Mouse (Mus musculus): ENCODE measurements at regions not wholly inside any gene's neighbourhood (a gene's known extent, or its start where the extent isn't known, plus 50 kb on each side); places are given as distances from the start of the nearest gene placed in this dataset.

DNA sequence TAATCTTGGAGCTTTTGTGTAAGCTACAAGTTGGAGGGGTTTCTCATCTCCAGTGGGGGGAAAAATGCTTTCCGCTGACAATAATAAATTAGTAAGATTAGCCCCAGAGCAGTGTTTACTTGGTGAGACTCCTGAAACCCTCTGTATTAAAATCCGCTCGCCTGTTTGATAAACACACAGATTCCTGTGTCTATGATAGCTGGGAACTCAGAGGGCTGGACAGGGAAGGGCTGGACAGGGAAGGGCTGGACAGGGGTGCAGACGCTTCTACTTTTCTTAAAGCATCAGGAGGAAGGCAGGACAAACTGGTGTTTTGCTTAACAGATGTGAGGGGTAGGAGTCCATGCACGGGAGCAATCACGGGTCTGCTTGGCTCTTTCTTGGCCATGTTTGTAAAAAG lies 68.0 kb upstream of the Fat1 start:
- TF ChIP-seq POLR2A (IDR thresholded peaks at IDR 0.05; ENCODE audit: borderline replicate concordance, extremely low read depth, insufficient read depth, insufficient read length, poor library complexity, severe bottlenecking) (no peak), CTCF (IDR thresholded peaks at IDR 0.05; ENCODE audit: borderline replicate concordance, extremely low read depth, insufficient read depth, insufficient read length) (no peak)

Measured in brain, embryonic 14.5 days (tissue).